Mouse (Mus musculus): ENCODE results near the gene Usp24.

Usp24 gene

GRCm38 (mm10) chr4:106435426-106435825 lies 119.4 kb downstream of the Usp24 start:
- no peak for DNase-seq

GRCm38 (mm10) chr4:106436475-106436874 lies 120.5 kb downstream of the Usp24 start:
- no peak for DNase-seq

GRCm38 (mm10) chr4:106437207-106437606 lies 121.2 kb downstream of the Usp24 start:
- DNase-seq = no peak

- no peak for DNase-seq
Measured at GRCm38 (mm10) chr4:106438763-106439162, 122.8 kb downstream of the Usp24 start.

- DNase-seq = no peak
Measured at GRCm38 (mm10) chr4:106443182-106443581, 127.2 kb downstream of the Usp24 start.

GRCm38 (mm10) chr4:106449306-106449705 lies 133.3 kb downstream of the Usp24 start:
- no peak for DNase-seq

GRCm38 (mm10) chr4:106452401-106452800 lies 136.4 kb downstream of the Usp24 start:
- DNase-seq = peak in 1 of 2 experiments; percentile 17

- peak in 1 of 2 experiments; percentile 18 for DNase-seq
Measured at GRCm38 (mm10) chr4:106453108-106453507, 137.1 kb downstream of the Usp24 start.

GRCm38 (mm10) chr4:106453516-106453915 lies 137.5 kb downstream of the Usp24 start:
- DNase-seq = peak in 1 of 2 experiments; percentile 23

- peak in 1 of 2 experiments; percentile 21 for DNase-seq
Measured at GRCm38 (mm10) chr4:106454541-106454940, 138.5 kb downstream of the Usp24 start.

- DNase-seq = no peak
Measured at GRCm38 (mm10) chr4:106462016-106462415, 146.0 kb downstream of the Usp24 start.

GRCm38 (mm10) chr4:106462524-106462923 lies 146.5 kb downstream of the Usp24 start:
- no peak for DNase-seq

GRCm38 (mm10) chr4:106463174-106463801 lies 147.3 kb downstream of the Usp24 start:
- DNase-seq = peak; percentile 52 to 65

- DNase-seq = no peak
Measured at GRCm38 (mm10) chr4:106467420-106468110, 151.6 kb downstream of the Usp24 start.

- no peak for DNase-seq
Measured at GRCm38 (mm10) chr4:106470921-106471320, 154.9 kb downstream of the Usp24 start.

GRCm38 (mm10) chr4:106472335-106472734 lies 156.3 kb downstream of the Usp24 start:
- peak; percentile 63 to 74 for DNase-seq

- DNase-seq = peak in 1 of 2 experiments; percentile 69
Measured at GRCm38 (mm10) chr4:106474241-106474640, 158.2 kb downstream of the Usp24 start.

- no peak for DNase-seq
Measured at GRCm38 (mm10) chr4:106480545-106480944, 164.5 kb downstream of the Usp24 start.

GRCm38 (mm10) chr4:106483215-106483727 lies 167.3 kb downstream of the Usp24 start:
- peak; percentile 48 to 63 for DNase-seq

GRCm38 (mm10) chr4:106483831-106484230 lies 167.8 kb downstream of the Usp24 start:
- no peak for DNase-seq

GRCm38 (mm10) chr4:106490620-106491019 lies 174.6 kb downstream of the Usp24 start:
- peak; percentile 35 to 78 for DNase-seq
